Mouse (Mus musculus) hindbrain, embryonic 10.5 days (tissue): ENCODE results near the gene Fzr1. TPM values are rescaled to one million over a fixed set of nuclear protein-coding genes. Genes with fewer than 3 reads are reported as not detected.
A peak's percentile ranks its signal among the peaks of the same experiment; 100 is the strongest.

ENCODE experiments used
- DNase-seq: peaks from one replicate; pipeline ENCODE4 v3.0.0-alpha.2; 2017; ENCODE audit warnings: low spot score
- H3K27ac ChIP-seq: fragments of 300-500 bp; sonication (generic); 2 replicates; pipeline ENCODE4 v1.5.1; 2016; ENCODE audit warnings: mild to moderate bottlenecking, moderate library complexity
- H3K27me3 ChIP-seq: fragments of 300-500 bp; sonication (generic); 2 replicates; pipeline ENCODE4 v1.6.1; 2016; ENCODE audit warnings: mild to moderate bottlenecking; ENCODE audit not compliant: poor library complexity, insufficient read depth, severe bottlenecking
- H3K36me3 ChIP-seq: fragments of 300-500 bp; sonication (generic); 2 replicates; pipeline ENCODE4 v1.6.1; 2016; ENCODE audit warnings: mild to moderate bottlenecking, moderate library complexity
- H3K4me1 ChIP-seq: fragments of 300-500 bp; sonication (generic); replicated peaks from 2 replicates; pipeline ENCODE4 v1.6.1; 2016; ENCODE audit warnings: mild to moderate bottlenecking
- H3K4me3 ChIP-seq: fragments of 300-500 bp; sonication (generic); 2 replicates; pipeline ENCODE4 v1.5.1; 2016; ENCODE audit warnings: mild to moderate bottlenecking, moderate library complexity
- H3K9me3 ChIP-seq: fragments of 300-500 bp; sonication (generic); 2 replicates; pipeline ENCODE4 v1.6.1; 2016; ENCODE audit warnings: mild to moderate bottlenecking, moderate library complexity
- WGBS: fragments of 180-500 bp; shearing (Covaris S2); methylation state at CpG from one replicate; pipeline ENCODE4 v1.1.7; 2016; 5-methylcytosine and 5-hydroxymethylcytosine counted together
- polyA plus RNA-seq: library from polyadenylated mRNA; unstranded; fragments of >200 nt; fragmentation: Nextera tagmentation; extraction: Ambion mirVana; gene quantifications from 2 replicates; pipeline ENCODE4 v1.2.1, GENCODE M21; 2016

Fzr1 gene
- polyA plus RNA-seq, 1 experiment from 2014 or later, result 143 TPM

GRCm38 (mm10) chr10:81405588-81406201 is 27.4 kb upstream of the Fzr1 start:
- no peak overlapping the region for H3K4me3 ChIP-seq
- no peak overlapping the region for H3K27ac ChIP-seq
- WGBS, result 40% methylated on average over 13 of the region's 13 CpGs
- H3K4me1 ChIP-seq, result peaks cover 97% of the 10 kb centered on the region
- DNase-seq, result no peak
- H3K9me3 ChIP-seq, result no peaks in the 10 kb centered on the region
- H3K27me3 ChIP-seq, result peaks cover 90% of the 10 kb centered on the region
- peaks cover 6% of the 10 kb centered on the region; the same call in 1 of the 2 replicates for H3K36me3 ChIP-seq

DNA sequence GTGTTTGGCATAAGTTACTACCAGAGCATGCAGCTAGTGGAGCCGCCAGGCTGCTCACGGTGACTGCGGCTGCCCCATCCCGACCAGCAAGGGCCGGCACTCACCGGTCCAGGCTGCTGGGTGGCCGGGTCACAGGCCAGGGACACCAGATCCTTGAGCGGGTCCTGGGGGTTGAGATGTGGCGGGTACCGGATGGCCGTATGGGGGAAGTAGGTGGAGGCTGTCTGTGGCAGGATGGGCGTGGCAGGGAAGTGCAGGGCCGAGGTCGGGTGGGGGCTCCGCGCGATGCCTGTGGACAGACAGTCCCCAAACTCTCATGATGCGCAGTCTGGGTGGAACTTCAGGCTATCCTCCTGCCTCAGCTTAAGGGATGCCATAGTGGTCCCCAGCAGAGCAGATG is 26.4 kb upstream of the Fzr1 start:
- Histone ChIP-seq H3K27ac (peak overlapping the region; percentile 72), H3K9me3 (no peaks in the 10 kb centered on the region), H3K4me1 (peaks cover 97% of the 10 kb centered on the region), H3K4me3 (no peak overlapping the region; the same call in 1 of the 2 replicates), H3K27me3 (peaks cover 94% of the 10 kb centered on the region), H3K36me3 (peaks cover 15% of the 10 kb centered on the region)
- DNase-seq, result no peak
- WGBS, result 47% methylated on average over 18 of the region's 18 CpGs

- Histone ChIP-seq H3K27ac (0 out of 2 replicates have a peak overlapping the region, but pooled peaks have one; percentile 13), H3K4me1 (peaks cover 97% of the 10 kb centered on the region), H3K9me3 (no peaks in the 10 kb centered on the region), H3K4me3 (no peak overlapping the region), H3K36me3 (peaks cover 17% of the 10 kb centered on the region), H3K27me3 (peaks cover 94% of the 10 kb centered on the region)
- DNase-seq, result no peak
- WGBS, result 15% methylated on average over 9 of the region's 9 CpGs
Measured at GRCm38 (mm10) chr10:81404082-81404481, 25.8 kb upstream of the Fzr1 start.

DNA sequence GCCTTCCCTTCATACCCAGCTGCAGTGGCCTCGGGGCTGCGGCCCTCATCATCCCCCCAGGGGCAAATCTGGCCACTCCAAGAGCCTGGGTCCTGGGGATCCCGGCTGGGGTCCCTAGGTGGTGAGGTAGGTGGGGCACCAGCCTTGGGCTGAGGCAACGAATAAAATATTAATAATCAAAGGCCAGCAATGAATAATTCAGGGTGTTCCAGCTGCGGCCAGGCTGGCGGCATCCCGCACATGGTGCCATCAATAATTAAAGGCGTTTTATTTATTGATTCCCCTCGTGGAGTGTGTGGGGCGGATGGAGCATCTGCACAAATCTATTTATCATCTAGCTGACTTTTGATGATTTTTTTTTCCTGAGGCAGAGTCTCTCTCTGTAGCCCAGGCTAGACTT is 25.2 kb upstream of the Fzr1 start:
- no peak for DNase-seq
- 52% methylated on average over 10 of the region's 10 CpGs for WGBS
- Histone ChIP-seq H3K4me1 (peaks cover 92% of the 10 kb centered on the region), H3K36me3 (peaks cover 17% of the 10 kb centered on the region), H3K27me3 (peaks cover 89% of the 10 kb centered on the region), H3K4me3 (peak overlapping the region; percentile 41; the same call in 1 of the 2 replicates), H3K27ac (peak overlapping the region; percentile 93), H3K9me3 (no peaks in the 10 kb centered on the region)

DNA sequence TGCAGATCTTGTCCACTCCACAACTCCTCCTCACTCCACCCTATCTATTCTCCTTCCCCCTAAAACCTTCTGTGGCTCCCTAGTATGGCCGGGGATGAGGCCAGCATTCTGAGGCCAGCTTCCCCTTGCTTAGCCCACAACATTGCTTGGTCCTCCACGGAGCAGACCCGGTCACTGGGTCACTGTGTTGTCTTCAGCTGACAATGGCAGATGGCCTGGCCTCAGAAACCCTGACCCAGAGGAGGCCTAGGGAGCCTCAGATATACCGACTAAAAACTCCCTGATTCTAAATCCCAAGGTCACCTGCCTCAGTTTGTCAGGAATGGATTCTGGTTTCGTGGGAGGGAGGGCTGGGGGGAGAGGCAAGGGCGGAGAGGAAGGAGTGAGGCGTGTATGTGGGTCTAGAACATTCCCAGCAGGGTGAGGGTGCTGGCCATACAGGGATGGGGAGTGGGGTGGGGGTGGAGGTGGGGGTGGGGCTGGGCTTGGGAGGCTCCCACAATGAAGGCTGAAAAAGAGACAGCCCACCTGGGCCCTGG is 24.0 kb upstream of the Fzr1 start:
- Histone ChIP-seq H3K4me3 (peak overlapping the region; percentile 41), H3K27me3 (peaks cover 86% of the 10 kb centered on the region), H3K9me3 (no peaks in the 10 kb centered on the region), H3K27ac (peak overlapping the region; percentile 93), H3K36me3 (peaks cover 17% of the 10 kb centered on the region), H3K4me1 (peaks cover 91% of the 10 kb centered on the region)
- 11% methylated on average over 7 of the region's 7 CpGs for WGBS
- DNase-seq, result no peak

DNA sequence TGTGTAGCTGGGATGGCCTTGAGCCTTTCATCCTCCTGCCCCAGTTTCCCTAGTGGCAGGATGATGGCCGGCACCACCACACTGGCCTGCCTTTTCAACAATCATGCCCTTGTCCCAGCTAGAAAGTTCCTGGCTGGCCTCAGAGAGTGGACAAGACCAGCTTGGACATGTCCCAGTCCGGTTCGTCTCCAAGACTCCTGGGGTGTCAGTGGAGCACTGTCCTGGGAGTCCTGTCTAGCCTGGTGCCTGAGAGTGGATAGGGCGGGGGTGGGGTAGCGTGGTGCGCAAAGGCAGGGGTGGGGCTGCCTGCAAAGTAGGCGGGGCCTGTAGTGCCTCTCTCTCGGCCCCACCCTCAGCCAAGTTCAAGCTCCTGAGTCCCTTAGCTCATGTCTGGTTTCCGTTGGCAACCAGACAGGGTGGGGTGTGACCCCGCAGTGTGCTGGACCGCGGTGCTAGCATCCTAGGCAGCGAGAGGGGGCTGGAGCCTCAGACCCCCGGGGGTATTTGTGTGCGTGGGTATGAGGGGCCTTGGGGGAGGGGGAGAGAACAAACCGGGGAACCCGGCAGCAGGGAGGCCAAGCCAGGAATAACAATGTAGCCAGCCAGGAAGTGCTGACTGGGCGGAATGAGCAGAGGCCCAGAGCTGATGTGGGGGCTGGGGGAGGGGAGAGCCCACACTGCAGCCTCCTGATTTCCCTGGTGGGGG is 23.4 kb upstream of the Fzr1 start:
- Histone ChIP-seq H3K9me3 (no peaks in the 10 kb centered on the region), H3K4me3 (peak overlapping the region; percentile 41), H3K36me3 (peaks cover 17% of the 10 kb centered on the region), H3K4me1 (peaks cover 91% of the 10 kb centered on the region), H3K27me3 (peaks cover 86% of the 10 kb centered on the region), H3K27ac (peak overlapping the region; percentile 93)
- peak; percentile 85 for DNase-seq
- WGBS, result 5% methylated on average over 18 of the region's 18 CpGs

- no peak for DNase-seq
- WGBS, result 25% methylated on average over 10 of the region's 10 CpGs
- H3K4me1 ChIP-seq, result peaks cover 91% of the 10 kb centered on the region
- peak overlapping the region; percentile 93 for H3K27ac ChIP-seq
- H3K9me3 ChIP-seq, result no peaks in the 10 kb centered on the region
- peaks cover 83% of the 10 kb centered on the region for H3K27me3 ChIP-seq
- H3K4me3 ChIP-seq, result peak overlapping the region; percentile 41
- peaks cover 17% of the 10 kb centered on the region for H3K36me3 ChIP-seq
Measured at GRCm38 (mm10) chr10:81401205-81401520, 22.8 kb upstream of the Fzr1 start.

DNA sequence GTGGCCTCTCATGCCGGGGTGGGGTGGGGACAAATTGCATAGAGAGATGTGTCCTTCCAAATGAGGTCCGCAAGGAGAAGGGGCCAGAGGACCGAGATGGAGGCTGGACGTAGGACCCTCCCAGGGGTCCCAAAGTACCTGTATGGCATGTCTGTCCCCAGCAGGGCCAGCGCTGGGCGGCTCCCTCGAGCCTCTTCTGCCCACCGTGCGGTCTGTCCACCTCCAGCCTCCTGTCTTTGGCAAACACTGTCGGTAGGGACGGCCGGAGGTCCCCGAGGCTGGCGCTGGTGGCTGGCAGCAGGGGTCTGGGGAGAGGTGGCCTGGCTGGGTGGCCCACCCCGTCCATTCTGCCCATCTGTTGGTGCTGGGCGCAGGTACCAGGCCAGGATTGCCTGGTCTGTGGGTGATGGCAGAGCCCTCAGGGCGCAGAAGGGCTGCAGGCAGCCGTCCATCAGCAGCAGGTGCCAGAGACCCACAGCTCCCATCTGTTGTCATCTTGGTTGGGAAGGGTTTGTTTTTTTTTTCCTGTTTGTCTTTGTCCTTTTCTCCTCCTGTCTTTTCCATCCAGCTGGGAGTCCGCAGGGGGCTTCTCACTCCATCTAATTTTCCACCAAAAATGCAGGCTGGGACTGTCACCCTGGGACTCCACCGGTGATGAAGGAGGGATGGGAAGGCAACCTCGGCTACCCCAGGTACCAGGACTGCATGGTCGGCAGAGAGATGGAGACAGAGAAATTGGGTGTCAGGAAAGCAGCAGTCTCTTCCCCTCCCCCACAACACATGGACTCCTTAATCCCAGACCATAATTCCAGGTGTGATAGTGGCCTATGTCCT is 22.3 kb upstream of the Fzr1 start:
- H3K36me3 ChIP-seq, result peaks cover 13% of the 10 kb centered on the region
- H3K27me3 ChIP-seq, result peaks cover 77% of the 10 kb centered on the region
- 41% methylated on average over 22 of the region's 22 CpGs for WGBS
- H3K27ac ChIP-seq, result peak overlapping the region; percentile 93
- no peak for DNase-seq
- H3K4me1 ChIP-seq, result peaks cover 88% of the 10 kb centered on the region
- peak overlapping the region; percentile 41 for H3K4me3 ChIP-seq
- no peaks in the 10 kb centered on the region for H3K9me3 ChIP-seq

GRCm38 (mm10) chr10:81399798-81400308 is 21.5 kb upstream of the Fzr1 start:
- H3K9me3 ChIP-seq, result no peaks in the 10 kb centered on the region
- H3K4me3 ChIP-seq, result peak overlapping the region; percentile 41; the same call in 1 of the 2 replicates
- peak overlapping the region; percentile 93 for H3K27ac ChIP-seq
- H3K4me1 ChIP-seq, result peaks cover 83% of the 10 kb centered on the region
- WGBS, result 70% methylated on average over 18 of the region's 18 CpGs
- no peak for DNase-seq
- H3K36me3 ChIP-seq, result peaks cover 11% of the 10 kb centered on the region
- peaks cover 70% of the 10 kb centered on the region for H3K27me3 ChIP-seq

DNA sequence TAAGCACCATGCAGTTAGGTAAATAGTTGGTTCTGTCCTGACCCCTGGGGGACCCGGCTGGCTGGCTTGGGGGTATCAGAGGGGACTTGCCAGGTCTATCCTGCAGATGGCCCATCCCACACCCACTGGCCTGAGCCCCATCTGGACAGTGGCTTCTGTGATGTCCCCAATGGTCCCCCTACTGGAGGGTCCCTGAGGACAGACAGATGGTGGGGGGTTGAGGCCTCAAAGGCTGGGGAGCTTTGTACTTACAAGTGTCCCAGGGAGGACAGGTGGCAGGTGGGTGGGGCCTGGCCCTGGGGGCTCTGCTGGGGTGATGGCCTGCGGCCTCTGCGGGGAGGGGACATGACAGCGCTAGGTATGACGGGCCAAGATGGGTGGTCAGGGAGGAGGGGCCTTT is 21.0 kb upstream of the Fzr1 start:
- Histone ChIP-seq H3K4me3 (peak overlapping the region; percentile 0; the same call in 1 of the 2 replicates), H3K27ac (peak overlapping the region; percentile 93), H3K36me3 (peaks cover 11% of the 10 kb centered on the region), H3K9me3 (no peaks in the 10 kb centered on the region), H3K27me3 (peaks cover 64% of the 10 kb centered on the region), H3K4me1 (peaks cover 78% of the 10 kb centered on the region)
- 54% methylated on average over 5 of the region's 5 CpGs for WGBS
- no peak for DNase-seq

DNA sequence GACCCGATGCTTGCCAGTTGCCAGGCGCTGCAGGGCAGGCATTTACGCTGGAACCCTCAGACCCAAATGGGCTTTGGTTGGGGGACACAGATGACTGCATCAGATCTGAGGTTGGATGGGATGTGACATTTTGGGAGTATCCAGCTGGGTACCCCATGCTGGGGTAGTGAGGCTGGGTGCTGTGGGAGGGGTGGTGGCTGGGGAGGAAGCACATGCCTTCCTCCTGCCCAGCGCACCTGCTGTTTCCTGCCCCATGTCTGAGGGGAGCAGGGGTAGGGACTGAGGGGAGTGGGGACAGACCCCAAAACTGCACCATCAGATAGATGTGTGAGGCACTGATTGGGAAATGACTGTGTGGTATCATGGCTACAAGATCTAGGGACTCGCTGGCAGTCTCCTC is 18.4 kb upstream of the Fzr1 start:
- Histone ChIP-seq H3K27ac (peak overlapping the region; percentile 8; the same call in 1 of the 2 replicates), H3K9me3 (no peaks in the 10 kb centered on the region), H3K4me1 (peaks cover 72% of the 10 kb centered on the region), H3K36me3 (peaks cover 11% of the 10 kb centered on the region), H3K27me3 (peaks cover 53% of the 10 kb centered on the region), H3K4me3 (no peak overlapping the region)
- DNase-seq, result no peak
- 51% methylated on average over 5 of the region's 5 CpGs for WGBS

DNA sequence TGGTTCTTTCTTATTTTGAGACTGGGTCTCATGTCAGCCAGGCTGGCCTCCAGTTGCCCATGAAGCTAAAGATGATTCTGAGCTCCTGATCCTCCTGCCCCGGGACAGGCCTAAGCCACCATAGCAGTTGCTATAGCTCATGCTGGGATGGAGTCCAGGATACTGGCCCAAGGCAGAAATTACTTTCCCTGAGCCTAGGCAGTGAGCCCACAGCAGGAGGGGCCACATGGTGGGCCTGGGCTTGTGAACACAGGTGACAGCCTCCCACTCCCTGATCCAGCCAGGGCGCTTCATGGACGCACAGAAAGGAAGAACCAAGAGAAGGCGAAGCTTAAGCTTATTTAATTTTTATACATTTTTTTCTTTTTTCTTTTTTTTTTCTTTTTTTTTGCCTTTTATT is 17.5 kb upstream of the Fzr1 start:
- Histone ChIP-seq H3K36me3 (peaks cover 12% of the 10 kb centered on the region), H3K4me3 (no peak overlapping the region), H3K9me3 (no peaks in the 10 kb centered on the region), H3K4me1 (peaks cover 63% of the 10 kb centered on the region), H3K27me3 (peaks cover 45% of the 10 kb centered on the region), H3K27ac (peak overlapping the region; percentile 26; the same call in 1 of the 2 replicates)
- no peak for DNase-seq
- WGBS, result 76% methylated on average over 4 of the region's 4 CpGs
